Mouse (Mus musculus) forebrain, embryonic 12.5 days (tissue): ENCODE results near the gene Gm20498. TPM values are rescaled to one million over a fixed set of nuclear protein-coding genes. Genes with fewer than 3 reads are reported as not detected.
"Not testable (repeated sequence)": the region's sequence is repeated elsewhere in the genome, so short reads cannot be mapped to it uniquely, and the experiment has no call there.

Experiments used
- ATAC-seq: fragments of 200-750 bp; cut with Nextera tagmentation; 2 replicates; pipeline ENCODE4 v1.8.0; 2017; ENCODE audit warnings: moderate TSS enrichment; ENCODE audit not compliant: low FRiP score
- H3K27ac ChIP-seq: fragments of 300-500 bp; sonication (generic); 2 replicates; pipeline ENCODE4 v1.5.1; 2016; ENCODE audit warnings: mild to moderate bottlenecking
- H3K27me3 ChIP-seq: fragments of 300-500 bp; sonication (generic); 2 replicates; pipeline ENCODE4 v1.6.1; 2016; ENCODE audit warnings: mild to moderate bottlenecking
- H3K36me3 ChIP-seq: fragments of 300-500 bp; sonication (generic); replicated peaks from 2 replicates; pipeline ENCODE4 v1.6.1; 2016; ENCODE audit warnings: mild to moderate bottlenecking
- H3K4me1 ChIP-seq: fragments of 300-500 bp; sonication (generic); 2 replicates; pipeline ENCODE4 v1.6.1; 2016
- H3K4me2 ChIP-seq: fragments of 300-500 bp; sonication (generic); 2 replicates; pipeline ENCODE4 v1.6.1; 2016; ENCODE audit warnings: mild to moderate bottlenecking, moderate library complexity
- H3K4me3 ChIP-seq: fragments of 300-500 bp; sonication (generic); replicated peaks from 2 replicates; pipeline ENCODE4 v1.5.1; 2016; ENCODE audit warnings: mild to moderate bottlenecking
- H3K9ac ChIP-seq: fragments of 300-500 bp; sonication (generic); 2 replicates; pipeline ENCODE4 v1.6.1; 2016; ENCODE audit warnings: mild to moderate bottlenecking
- H3K9me3 ChIP-seq: fragments of 300-500 bp; sonication (generic); 2 replicates; pipeline ENCODE4 v1.6.1; 2016
- WGBS: fragments of 180-500 bp; shearing (Covaris S2); methylation state at CpG from one replicate; pipeline ENCODE4 v1.1.7; 2016; 5-methylcytosine and 5-hydroxymethylcytosine counted together
- polyA plus RNA-seq: library from polyadenylated mRNA; unstranded; fragments of >200 nt; fragmentation: Nextera tagmentation; extraction: Ambion mirVana; gene quantifications from 2 replicates; pipeline ENCODE4 v1.2.1, GENCODE M21; 2016

The Gm20498 gene
- polyA plus RNA-seq = 23.3 and 24.6 TPM in 2 replicates

DNA sequence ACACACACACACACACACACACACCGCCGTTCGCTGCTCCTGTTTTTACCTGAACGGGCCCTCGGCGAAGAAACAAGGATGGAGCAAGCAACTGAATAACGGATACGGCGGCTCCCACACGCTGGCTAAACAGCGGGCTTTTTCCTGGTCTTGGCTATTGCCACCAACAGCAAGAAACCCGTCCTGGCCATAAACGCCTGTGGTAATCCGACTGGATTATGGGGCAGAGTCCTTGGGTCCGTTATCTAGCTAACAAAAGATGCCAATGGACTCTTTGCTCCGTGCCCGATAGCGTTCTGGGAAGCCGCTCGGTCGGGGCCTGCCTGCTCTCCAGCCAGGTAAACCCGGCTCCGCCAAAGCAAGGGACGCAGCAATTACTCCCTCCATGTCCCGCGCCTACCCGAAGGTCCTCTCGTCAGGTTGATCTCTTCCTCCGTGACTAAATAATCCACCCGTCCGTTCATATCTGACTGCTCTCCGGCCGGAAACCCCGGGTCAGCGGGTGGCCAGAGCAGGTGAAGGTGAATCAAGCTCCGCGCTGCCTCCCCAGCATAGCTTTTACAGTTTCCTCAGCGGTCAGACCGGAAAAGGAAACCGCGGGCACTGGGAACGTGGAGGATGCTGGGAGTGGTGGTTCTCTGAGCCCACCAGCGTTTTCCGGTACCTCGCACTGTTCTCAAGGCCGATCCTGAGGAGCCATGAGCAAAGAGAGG, at the start of gene Gm20498, which contains the start of gene Synj2bp:
Gene Gm20498 (minus strand): TSS at position 590 of the 713 bp plus-strand sequence.
Gene Synj2bp (minus strand): TSS at position 596 of the 713 bp plus-strand sequence.
- Histone ChIP-seq H3K4me2 (peak within 1 kb of the TSS; percentile 66), H3K4me1 (peaks cover 14% of the 10 kb centered on the region), H3K36me3 (no peaks in the 10 kb centered on the region), H3K9me3 (no peaks in the 10 kb centered on the region), H3K27me3 (no peaks in the 10 kb centered on the region), H3K27ac (peak within 1 kb of the TSS; percentile 63), H3K4me3 (peak within 1 kb of the TSS; percentile 75), H3K9ac (peak within 1 kb of the TSS; percentile 80)
- ATAC-seq = peak; percentile 93
- WGBS = under 1% methylated on average over 45 of the region's 46 CpGs

DNA sequence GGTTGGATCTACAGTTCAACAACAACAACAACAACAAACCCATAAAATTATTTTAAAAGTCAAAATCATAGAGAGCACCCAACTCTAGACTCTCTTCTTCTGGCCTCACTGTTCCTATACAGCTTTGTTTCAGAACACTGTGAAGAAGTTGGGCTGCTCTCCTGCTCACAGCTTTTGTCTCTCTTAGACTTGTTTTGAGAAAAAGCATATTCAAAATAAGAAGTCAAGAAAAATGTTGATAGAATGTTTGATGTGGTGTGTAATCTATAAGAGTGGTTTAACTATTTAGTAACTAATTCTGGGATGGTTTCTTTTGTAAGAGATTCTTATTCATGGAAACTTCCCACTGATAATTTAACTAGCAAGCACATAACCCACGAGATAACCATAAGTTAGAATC, 35.7 kb upstream of the Gm20498 start, which contains the start of gene Adam21:
Gene Adam21 (minus strand): TSS at position 101 of the 400 bp plus-strand sequence.
- Histone ChIP-seq H3K4me2 (no peak within 1 kb of the TSS), H3K27ac (no peak within 1 kb of the TSS), H3K27me3 (no peaks in the 10 kb centered on the region), H3K4me3 (no peak within 1 kb of the TSS), H3K9ac (no peak within 1 kb of the TSS), H3K4me1 (no peaks in the 10 kb centered on the region), H3K36me3 (peaks cover 15% of the 10 kb centered on the region), H3K9me3 (no peaks in the 10 kb centered on the region)
- 86% methylated on average over 1 of the region's 1 CpGs for WGBS
- ATAC-seq = no peak

- no peaks in the 10 kb centered on the region for H3K9me3 ChIP-seq
- H3K4me3 ChIP-seq = no peak overlapping the region
- peaks cover 13% of the 10 kb centered on the region for H3K36me3 ChIP-seq
- H3K9ac ChIP-seq = no peak overlapping the region
- no peak overlapping the region for H3K27ac ChIP-seq
- no peaks in the 10 kb centered on the region for H3K4me1 ChIP-seq
- 87% methylated on average over 5 of the region's 5 CpGs for WGBS
- ATAC-seq = no peak
- no peak overlapping the region for H3K4me2 ChIP-seq
- no peaks in the 10 kb centered on the region for H3K27me3 ChIP-seq
Observed at GRCm38 (mm10) chr12:81567931-81568330, 35.2 kb upstream of the Gm20498 start.

DNA sequence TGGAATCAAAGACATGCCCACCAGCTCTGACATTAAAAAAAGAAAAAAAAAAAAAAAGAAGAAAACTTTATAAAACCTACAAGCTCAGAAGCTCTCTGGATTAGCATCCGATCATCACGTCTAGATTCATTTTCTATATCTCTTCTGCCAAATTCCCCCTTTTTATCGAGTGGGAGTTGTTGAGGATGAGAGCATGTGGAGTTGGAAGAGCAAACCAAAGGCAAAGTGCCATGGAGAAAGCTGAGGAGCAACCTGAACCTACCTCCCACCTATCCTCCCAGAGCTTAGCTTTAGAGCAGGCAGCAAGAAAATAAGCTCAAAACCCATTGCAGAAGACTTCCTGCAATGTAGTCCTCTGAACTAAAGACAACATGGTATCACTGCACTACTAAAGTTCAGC, 31.5 kb upstream of the Gm20498 start:
- H3K4me1 ChIP-seq = no peaks in the 10 kb centered on the region
- H3K27me3 ChIP-seq = no peaks in the 10 kb centered on the region
- ATAC-seq = no peak
- no peaks in the 10 kb centered on the region for H3K9me3 ChIP-seq
- no peak overlapping the region for H3K27ac ChIP-seq
- H3K36me3 ChIP-seq = no peaks in the 10 kb centered on the region
- 97% methylated on average over 3 of the region's 3 CpGs for WGBS
- no peak overlapping the region for H3K4me2 ChIP-seq
- no peak overlapping the region for H3K9ac ChIP-seq
- no peak overlapping the region for H3K4me3 ChIP-seq

DNA sequence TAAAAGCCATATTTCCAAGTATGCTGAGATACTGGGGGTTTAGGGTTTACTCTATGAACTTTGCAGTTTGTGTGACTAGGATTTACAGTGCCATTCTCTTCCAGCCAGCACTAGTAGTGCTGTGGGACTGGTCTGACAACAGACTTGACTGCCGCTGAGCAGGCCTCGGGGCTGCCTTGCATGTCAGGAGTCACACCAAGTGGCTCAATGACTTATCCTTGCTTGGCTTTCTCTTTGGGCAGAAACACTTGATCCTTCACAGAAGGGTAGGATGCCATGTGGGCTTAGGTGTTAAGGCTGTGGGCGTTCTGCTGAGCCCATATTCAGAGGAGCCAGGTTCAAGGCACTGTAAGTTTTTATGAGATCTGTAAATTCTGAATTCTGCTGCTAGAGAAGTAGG, 16.6 kb upstream of the Gm20498 start:
- Histone ChIP-seq H3K4me2 (no peak overlapping the region), H3K36me3 (no peaks in the 10 kb centered on the region), H3K4me3 (no peak overlapping the region), H3K27me3 (no peaks in the 10 kb centered on the region), H3K9ac (no peak overlapping the region), H3K4me1 (no peaks in the 10 kb centered on the region), H3K27ac (no peak overlapping the region), H3K9me3 (no peaks in the 10 kb centered on the region)
- WGBS = 83% methylated on average over 3 of the region's 3 CpGs
- no peak for ATAC-seq

- no peak overlapping the region for H3K9ac ChIP-seq
- 78% methylated on average over 4 of the region's 4 CpGs for WGBS
Observed at GRCm38 (mm10) chr12:81547163-81547562, 14.5 kb upstream of the Gm20498 start.

GRCm38 (mm10) chr12:81533029-81533419, 319 bp upstream of the Gm20498 start:
- 35% methylated on average over 4 of the region's 4 CpGs for WGBS
- Histone ChIP-seq H3K27me3 (no peaks in the 10 kb centered on the region), H3K27ac (peak overlapping the region; percentile 63; the same call in 1 of the 2 replicates), H3K4me3 (peak overlapping the region; percentile 75), H3K9me3 (no peaks in the 10 kb centered on the region), H3K4me2 (peak overlapping the region; percentile 66), H3K36me3 (no peaks in the 10 kb centered on the region), H3K4me1 (peaks cover 14% of the 10 kb centered on the region), H3K9ac (peak overlapping the region; percentile 80)
- peak; percentile 43 for ATAC-seq

More at GRCm38 (mm10) chr12:81547163-81547562, 14.5 kb upstream of the Gm20498 start:
- Histone ChIP-seq H3K4me3 (no peak overlapping the region), H3K36me3 (no peaks in the 10 kb centered on the region), H3K4me1 (no peaks in the 10 kb centered on the region), H3K27ac (no peak overlapping the region), H3K9me3 (no peaks in the 10 kb centered on the region), H3K27me3 (no peaks in the 10 kb centered on the region), H3K4me2 (no peak overlapping the region)
- no peak for ATAC-seq

GRCm38 (mm10) chr12:81530587-81530986, 2.1 kb downstream of the Gm20498 start:
- not testable (repeated sequence) for H3K27me3 ChIP-seq, H3K27ac ChIP-seq, ATAC-seq, H3K9ac ChIP-seq, H3K4me3 ChIP-seq, H3K9me3 ChIP-seq, H3K4me2 ChIP-seq, H3K36me3 ChIP-seq
- WGBS = 72% methylated on average over 8 of the region's 8 CpGs
- peaks cover 14% of the 10 kb centered on the region for H3K4me1 ChIP-seq

- H3K4me1 ChIP-seq, H3K27ac ChIP-seq, H3K9ac ChIP-seq, ATAC-seq, H3K4me2 ChIP-seq, H3K4me3 ChIP-seq, H3K36me3 ChIP-seq, H3K9me3 ChIP-seq, H3K27me3 ChIP-seq: not testable (repeated sequence)
- WGBS = 96% methylated on average over 9 of the region's 9 CpGs
Observed at GRCm38 (mm10) chr12:81496906-81497305, 35.8 kb downstream of the Gm20498 start.

DNA sequence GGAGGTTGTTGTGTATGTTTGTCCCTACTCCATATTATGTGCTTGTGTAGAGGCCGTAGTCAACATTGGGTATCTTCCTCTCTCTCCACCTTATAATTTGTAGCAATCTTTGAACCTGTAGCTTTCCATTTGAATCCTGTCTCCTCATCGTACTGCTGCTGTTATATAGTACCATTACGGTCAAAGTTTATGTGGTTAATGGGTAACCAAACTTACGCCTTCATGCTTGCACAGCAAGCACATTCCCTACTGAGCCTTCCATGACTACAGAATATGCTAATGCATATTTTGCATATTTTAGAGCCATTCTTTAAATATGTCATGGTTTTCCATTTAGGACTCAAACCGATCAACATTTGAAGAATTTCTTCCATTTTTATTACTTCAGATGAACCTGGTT, 42.2 kb downstream of the Gm20498 start:
- H3K4me2 ChIP-seq = no peak overlapping the region
- H3K9ac ChIP-seq = no peak overlapping the region
- no peak for ATAC-seq
- H3K4me3 ChIP-seq = no peak overlapping the region
- H3K9me3 ChIP-seq = no peaks in the 10 kb centered on the region
- H3K27me3 ChIP-seq = no peaks in the 10 kb centered on the region
- 94% methylated on average over 5 of the region's 5 CpGs for WGBS
- H3K27ac ChIP-seq = no peak overlapping the region
- H3K36me3 ChIP-seq = 0 out of 2 replicates have a peak, but pooled peaks cover 5% of the 10 kb centered on the region
- H3K4me1 ChIP-seq = no peaks in the 10 kb centered on the region

DNA sequence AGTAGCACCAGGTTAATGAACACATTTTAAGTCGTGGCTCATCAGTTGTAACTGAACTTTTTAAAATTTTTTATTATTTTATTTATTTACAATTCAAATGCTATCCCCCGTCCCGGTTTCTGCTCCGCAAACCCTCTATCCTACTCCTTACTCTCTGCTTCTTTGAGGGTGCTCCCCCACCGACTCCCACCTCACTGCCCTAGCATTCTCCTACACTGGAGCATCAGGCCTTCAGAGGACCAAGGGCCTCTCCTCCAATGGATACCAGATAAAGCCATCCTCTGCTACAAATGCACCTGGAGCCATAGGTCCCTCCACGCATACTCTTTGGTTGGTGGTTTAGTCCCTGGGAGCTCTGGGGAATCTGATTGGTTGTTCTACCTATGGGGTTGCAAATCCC, 47.4 kb downstream of the Gm20498 start:
- peak overlapping the region; percentile 91; the same call in 1 of the 2 replicates for H3K27ac ChIP-seq
- no peaks in the 10 kb centered on the region for H3K9me3 ChIP-seq
- no peaks in the 10 kb centered on the region for H3K27me3 ChIP-seq
- 0 out of 2 replicates have a peak overlapping the region, but pooled peaks have one; percentile 66 for H3K9ac ChIP-seq
- WGBS = 38% methylated on average over 6 of the region's 6 CpGs
- peak overlapping the region; percentile 61 for H3K4me2 ChIP-seq
- peak overlapping the region; percentile 72 for H3K4me3 ChIP-seq
- no peak; the same call in 1 of the 2 replicates for ATAC-seq
- no peaks in the 10 kb centered on the region for H3K36me3 ChIP-seq
- H3K4me1 ChIP-seq = 0 out of 2 replicates have a peak, but pooled peaks cover 2% of the 10 kb centered on the region

- ATAC-seq = peak; percentile 99
- no peaks in the 10 kb centered on the region for H3K9me3 ChIP-seq
- H3K4me2 ChIP-seq = peak within 1 kb of the TSS; percentile 61
- H3K27me3 ChIP-seq = no peaks in the 10 kb centered on the region
- H3K4me1 ChIP-seq = 0 out of 2 replicates have a peak, but pooled peaks cover 2% of the 10 kb centered on the region
- WGBS = under 1% methylated on average over 31 of the region's 31 CpGs
- H3K4me3 ChIP-seq = peak within 1 kb of the TSS; percentile 72
- H3K36me3 ChIP-seq = no peaks in the 10 kb centered on the region
- H3K9ac ChIP-seq = peak within 1 kb of the TSS; percentile 66
- peak within 1 kb of the TSS; percentile 91 for H3K27ac ChIP-seq
Observed at GRCm38 (mm10) chr12:81484727-81485191, 47.9 kb downstream of the Gm20498 start, which contains the start of gene Cox16. Gene Cox16 (minus strand): TSS chr12:81485127.
